Mouse (Mus musculus) cerebellum, adult 8-10 months (tissue): ENCODE measurements around the gene Tnni3k.
"Not testable (repeated sequence)": the region's sequence is repeated elsewhere in the genome, so short reads cannot be mapped to it uniquely, and the experiment has no call there.

Experiments
- DNase-seq: peaks from one replicate; pipeline ENCODE4 v3.0.0; 2022

The Tnni3k gene

DNA sequence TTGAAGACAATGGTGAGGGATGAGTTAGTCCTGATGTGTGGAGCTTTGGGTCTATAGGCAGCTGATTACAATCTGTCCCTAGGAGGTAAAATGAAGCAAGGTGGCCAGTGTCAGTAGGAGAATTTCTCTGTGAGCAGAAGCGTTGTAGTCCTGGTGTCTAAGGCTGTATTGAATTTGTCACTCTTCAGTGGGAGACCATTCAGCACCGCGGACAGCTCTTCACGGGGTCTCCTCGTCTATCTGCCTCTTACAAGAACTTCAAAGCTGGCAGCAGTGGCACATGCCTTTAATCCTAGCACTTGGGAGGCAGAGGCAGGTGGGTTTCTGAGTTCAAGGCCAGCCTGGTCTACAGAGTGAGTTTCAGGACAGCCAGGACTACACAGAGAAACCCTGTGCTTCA, 235.5 kb downstream of the Tnni3k start:
- not testable (repeated sequence) for DNase-seq

DNA sequence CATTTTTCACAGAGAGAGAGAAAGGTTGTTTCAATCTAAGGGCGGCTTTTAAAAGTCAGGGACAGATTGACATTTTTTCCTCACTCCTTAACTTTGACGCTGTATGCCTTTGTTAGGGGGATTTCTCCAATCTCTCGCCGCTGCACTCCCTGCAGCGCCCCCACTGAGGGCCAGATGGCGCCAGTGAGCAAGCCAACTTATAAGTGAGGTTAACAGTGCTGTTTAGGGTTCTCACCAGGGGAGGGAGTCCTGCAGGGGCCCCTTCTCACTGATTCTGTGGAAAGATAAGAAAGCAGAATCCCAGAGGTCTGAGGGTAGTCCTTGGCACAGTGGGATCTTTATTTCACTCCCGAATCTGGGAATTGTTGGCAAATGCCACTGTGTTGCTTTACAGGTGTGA, 237.5 kb downstream of the Tnni3k start:
- peak; percentile 48 for DNase-seq

GRCm38 (mm10) chr3:154816801-154817625, 238.2 kb downstream of the Tnni3k start:
- DNase-seq: no peak

GRCm38 (mm10) chr3:154816231-154816630, 239.0 kb downstream of the Tnni3k start:
- DNase-seq: no peak

GRCm38 (mm10) chr3:154815606-154816005, 239.6 kb downstream of the Tnni3k start:
- DNase-seq: no peak

DNA sequence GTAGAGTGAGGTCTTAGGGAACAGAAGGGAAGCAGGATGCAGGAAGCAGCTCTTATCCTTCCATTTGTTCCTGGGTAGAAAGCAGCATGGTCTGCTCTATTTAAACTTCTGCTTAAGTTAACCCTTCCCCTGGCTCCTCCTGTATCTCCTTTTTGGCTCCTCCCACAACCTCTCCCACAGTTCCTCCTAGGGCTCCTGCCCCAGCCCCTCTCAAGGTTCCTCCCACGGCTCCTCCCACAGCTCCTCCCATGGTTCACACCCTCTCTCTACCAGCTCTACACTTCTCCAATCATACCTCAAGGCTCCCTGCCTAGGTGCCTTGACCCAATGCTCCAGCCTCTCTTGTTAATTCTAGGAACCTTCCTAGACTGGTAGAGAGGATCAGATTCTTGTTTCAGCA, 242.3 kb downstream of the Tnni3k start:
- DNase-seq: no peak

DNA sequence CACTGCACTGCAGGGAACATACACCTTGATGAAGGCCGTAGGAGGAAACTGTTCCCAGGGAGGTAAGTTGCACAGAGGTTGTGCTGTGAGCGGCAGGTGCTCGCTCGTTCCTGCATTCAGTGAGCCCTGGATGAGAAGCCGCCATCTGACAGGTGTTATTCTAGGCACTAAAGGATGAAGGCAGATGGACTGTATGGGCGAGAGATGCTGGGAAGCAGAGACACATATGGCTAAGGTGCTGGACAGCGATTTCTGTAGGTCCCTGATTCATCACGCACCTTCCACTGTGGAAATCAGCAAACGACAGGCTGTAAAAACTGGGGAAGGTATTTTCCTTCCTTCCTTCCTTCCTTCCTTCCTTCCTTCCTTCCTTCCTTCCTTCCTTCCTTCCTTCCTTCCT, 243.4 kb downstream of the Tnni3k start:
- DNase-seq: no peak

DNA sequence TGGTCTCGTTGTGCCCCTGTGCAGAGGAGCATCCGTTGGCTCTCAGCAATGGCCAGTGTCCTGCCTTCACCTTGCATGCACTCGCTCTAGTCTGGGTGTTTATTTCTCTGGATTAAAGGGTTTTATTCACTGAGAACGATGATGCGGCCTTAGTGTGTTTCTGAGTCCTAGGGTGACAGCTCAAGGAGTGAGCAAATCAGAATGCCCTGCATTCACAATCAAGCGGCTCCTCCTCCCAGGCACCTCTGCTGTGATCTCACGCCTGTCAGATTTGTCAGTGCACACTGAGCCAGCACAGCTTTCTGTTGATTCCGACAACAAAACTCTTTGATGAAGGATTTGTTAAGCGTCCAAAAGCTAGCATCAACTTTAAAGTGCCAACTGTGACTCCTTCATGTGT, 243.9 kb downstream of the Tnni3k start:
- DNase-seq: no peak

GRCm38 (mm10) chr3:154810273-154810870, 244.8 kb downstream of the Tnni3k start:
- DNase-seq: no peak

GRCm38 (mm10) chr3:154806626-154807025, 248.6 kb downstream of the Tnni3k start:
- no peak for DNase-seq

DNA sequence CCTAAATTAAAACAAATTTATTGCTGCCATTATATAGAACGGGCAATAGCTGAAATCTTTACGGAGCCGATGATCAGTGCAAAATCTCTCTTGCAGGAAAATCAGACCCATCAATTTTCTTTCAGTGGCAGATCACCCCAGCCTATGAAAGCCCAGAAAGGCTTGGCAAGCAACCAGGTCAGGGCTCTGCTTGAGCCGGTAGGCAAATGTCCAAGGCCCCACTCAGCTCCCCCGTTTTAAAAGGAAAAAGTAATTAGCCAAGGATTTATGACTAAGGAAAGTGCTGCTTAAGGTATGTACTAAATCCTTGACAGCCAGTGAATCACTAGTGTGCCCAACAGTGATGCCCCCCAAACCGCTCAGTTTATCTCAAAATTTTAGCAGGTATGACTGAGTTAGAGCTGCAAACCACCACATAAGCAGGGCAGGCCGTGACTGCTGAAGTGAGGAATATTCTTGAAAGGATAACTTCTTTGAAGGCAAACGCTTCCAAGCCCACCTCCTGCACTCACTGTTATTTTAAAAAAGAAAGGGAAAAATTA, 254.2 kb downstream of the Tnni3k start:
- no peak for DNase-seq

- DNase-seq: no peak
Observed at GRCm38 (mm10) chr3:154800454-154800853, 254.8 kb downstream of the Tnni3k start.

GRCm38 (mm10) chr3:154798806-154799205, 256.4 kb downstream of the Tnni3k start:
- DNase-seq: peak; percentile 6

GRCm38 (mm10) chr3:154793571-154793970, 261.6 kb downstream of the Tnni3k start:
- DNase-seq: no peak

GRCm38 (mm10) chr3:154787611-154788010, 267.6 kb downstream of the Tnni3k start:
- no peak for DNase-seq

- DNase-seq: no peak
Observed at GRCm38 (mm10) chr3:154786354-154786753, 268.9 kb downstream of the Tnni3k start.

DNA sequence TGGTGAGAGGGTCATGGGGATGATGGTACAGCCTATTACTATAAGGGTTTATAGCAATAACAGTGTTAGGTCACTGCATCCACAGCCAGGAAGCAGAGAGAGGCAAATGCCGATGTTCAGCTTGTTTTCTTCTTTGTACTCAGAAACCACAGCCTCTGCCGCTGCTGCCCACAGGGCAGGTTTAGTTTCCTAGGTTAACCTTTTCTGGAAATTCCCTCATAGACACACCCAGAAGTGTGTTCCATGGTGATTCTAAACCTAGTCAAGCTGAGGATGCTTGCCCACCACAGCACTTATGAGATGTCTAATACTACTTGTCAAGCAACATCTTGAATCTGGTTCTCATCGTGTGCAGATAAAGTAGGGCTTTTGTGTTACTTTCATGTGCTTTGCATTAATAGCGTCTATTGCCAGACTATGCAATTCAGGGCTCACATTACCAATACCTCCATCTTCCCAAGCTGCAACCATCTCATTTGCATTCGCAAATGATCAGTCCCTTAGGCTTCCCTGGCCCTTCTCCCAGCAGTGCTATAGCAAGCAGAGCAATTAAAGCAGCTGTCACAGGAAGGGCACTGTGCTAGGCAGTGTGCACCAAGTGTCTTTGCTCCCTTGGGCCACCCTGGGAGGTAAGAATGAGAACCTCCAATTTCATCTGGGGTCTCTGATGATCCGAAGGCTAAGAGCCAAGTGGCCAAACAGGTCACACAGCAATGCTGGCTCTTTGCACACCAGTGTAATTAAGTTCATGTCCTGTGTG, 276.2 kb downstream of the Tnni3k start:
- no peak for DNase-seq

DNA sequence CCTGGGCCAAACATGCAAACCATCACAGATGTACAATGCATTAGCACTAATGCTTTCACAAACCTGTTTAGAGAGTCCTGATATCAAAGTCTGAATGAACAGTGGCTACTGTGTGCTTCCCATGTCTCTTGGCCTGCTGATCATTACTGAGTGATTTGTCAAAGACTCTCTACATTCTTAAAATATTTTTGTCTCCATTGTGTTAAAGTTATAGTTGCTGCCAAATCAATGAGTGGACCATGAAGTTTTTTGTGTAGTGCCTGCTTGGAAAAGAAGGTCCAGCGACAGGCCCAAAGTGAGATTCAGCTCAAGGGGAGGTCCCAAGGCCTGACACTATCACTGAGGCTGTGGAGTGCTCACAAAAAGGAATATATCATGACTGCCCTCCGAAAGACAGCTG, 283.6 kb downstream of the Tnni3k start:
- no peak for DNase-seq

GRCm38 (mm10) chr3:154766321-154766720, 288.9 kb downstream of the Tnni3k start:
- no peak for DNase-seq

GRCm38 (mm10) chr3:154764115-154764514, 291.1 kb downstream of the Tnni3k start:
- DNase-seq: no peak

GRCm38 (mm10) chr3:154763374-154763773, 291.8 kb downstream of the Tnni3k start:
- DNase-seq: no peak

GRCm38 (mm10) chr3:154761108-154761507, 294.1 kb downstream of the Tnni3k start:
- no peak for DNase-seq

DNA sequence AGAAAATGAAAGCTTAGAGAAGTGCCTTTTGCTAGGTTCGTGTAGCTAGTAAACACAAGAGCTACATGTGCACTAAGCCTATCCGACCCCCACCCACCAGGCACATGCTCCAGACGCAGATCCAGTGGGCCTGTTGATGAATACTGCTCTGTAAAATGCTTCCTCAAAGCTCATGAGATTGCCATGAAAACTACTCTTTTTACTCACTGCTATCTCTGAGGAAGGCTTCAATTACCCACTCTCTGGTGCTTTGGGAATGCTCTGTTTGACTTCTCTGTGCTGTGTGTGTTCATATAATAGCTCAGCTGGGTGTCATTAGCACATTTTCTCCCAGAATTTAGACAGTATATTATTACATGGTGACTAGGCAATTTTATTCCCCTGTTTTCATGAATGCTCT, 297.1 kb downstream of the Tnni3k start:
- no peak for DNase-seq

DNA sequence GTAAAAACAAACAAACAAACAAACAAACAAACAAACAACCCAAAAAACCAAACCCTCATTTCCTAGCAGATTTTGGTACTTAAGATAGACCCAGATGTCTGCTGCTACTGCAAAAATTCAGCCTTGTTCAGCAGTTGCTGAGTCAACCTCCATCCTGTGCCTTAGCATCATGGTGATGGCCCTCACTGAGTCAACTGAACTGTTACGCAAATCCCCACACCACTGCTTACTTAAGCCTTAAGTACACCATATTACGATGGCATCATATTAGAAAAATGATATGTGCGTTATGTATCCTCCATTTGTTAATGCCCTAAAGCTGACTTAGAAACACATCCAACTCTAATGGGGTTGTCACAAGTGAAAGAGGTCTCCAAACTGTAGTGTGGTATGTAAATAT, 300.0 kb downstream of the Tnni3k start:
- no peak for DNase-seq
